ENCODE assay signal across 17 mouse cellular contexts in the genomic region with DNA sequence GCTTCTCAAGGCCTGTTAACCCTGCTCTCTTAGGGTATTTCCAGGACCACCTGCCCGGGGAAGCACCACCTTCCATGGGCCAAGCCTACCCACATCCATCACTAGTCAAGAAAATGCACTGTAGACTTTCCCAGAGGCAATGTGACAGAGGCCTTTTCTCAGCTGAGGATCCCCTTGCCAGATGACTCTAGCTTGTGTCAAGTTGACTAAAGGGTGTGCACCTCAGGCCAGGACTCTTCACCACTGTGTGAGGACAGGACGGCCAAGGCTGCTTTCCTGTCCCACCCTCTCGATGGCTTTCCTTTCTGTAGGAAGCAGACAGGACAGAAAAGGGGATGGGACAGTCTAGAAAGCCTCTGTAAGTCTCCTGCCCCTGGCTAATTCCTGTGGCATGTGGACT. TPM values are rescaled to one million over a fixed set of nuclear protein-coding genes. Genes with fewer than 3 reads are reported as not detected.
DNase-seq lines count a peak whose midpoint lies in the region; ATAC-seq and TF ChIP-seq lines count a peak whose summit lies in the region.
"Had no signal": no experiment of that assay in that cellular context is flagged by ENCODE, and none has a peak within 500 bp of the region (broad histone marks: within the 10 kb centered on the region; RNA-seq: fewer than 3 reads in every experiment).

No protein-coding gene starts in this region.

- peak overlapping the region; percentile 4 for H3K4me2 ChIP-seq in myocyte (ENCODE audit: low read depth)
- H3K4me2 ChIP-seq: embryonic facial prominence, embryonic 13.5 days; forebrain, embryonic 13.5 days; hindbrain, embryonic 13.5 days had no signal

- ATAC-seq in megakaryocyte, adult 5-6 weeks (ENCODE audit: poor library complexity, severe bottlenecking): no peak
- ATAC-seq: forebrain, embryonic 13.5 days; hindbrain, postnatal 0 days had no signal

- intact Hi-C loops in heart, postnatal 14 days (cut with DNase I): no loop called here

- H3K9me3 ChIP-seq in megakaryocyte, embryonic 14.5 days: no peaks in the 10 kb centered on the region
- H3K9me3 ChIP-seq: embryonic facial prominence, embryonic 13.5 days; forebrain, embryonic 13.5 days; G1E; heart, embryonic 13.5 days; hindbrain, embryonic 13.5 days had no signal

- H3K79me2 ChIP-seq in myocyte (ENCODE audit: control insufficient read depth, insufficient read depth): peaks cover 76% of the 10 kb centered on the region

- no peak overlapping the region for H3ac ChIP-seq in myocyte (ENCODE audit: control insufficient read depth, insufficient read length)

- peak; percentile 95 for DNase-seq in heart, adult 11 months
- DNase-seq in heart, postnatal 14 days: no peak
- peak; percentile 14 for DNase-seq in kidney, postnatal 10 days
- no peak for DNase-seq in kidney, adult 8-10 months
- no peak for DNase-seq in Muller cell, postnatal 12 days (ENCODE audit: inconsistent ontology term)
- DNase-seq: cerebellum, adult 8-10 months; forebrain, postnatal 0 days; gastrocnemius, postnatal 25 days had no signal

- H3K27me3 ChIP-seq in megakaryocyte, embryonic 14.5 days (replicated peaks): no peaks in the 10 kb centered on the region
- no peaks in the 10 kb centered on the region for H3K27me3 ChIP-seq in myocyte (ENCODE audit: control insufficient read depth, insufficient read depth, insufficient read length)

- H3K4me1 ChIP-seq in megakaryocyte, embryonic 14.5 days: peaks cover 87% of the 10 kb centered on the region

- H3K36me3 ChIP-seq in megakaryocyte, embryonic 14.5 days (replicated peaks; ENCODE audit: low read length): peaks cover 75% of the 10 kb centered on the region
- H3K36me3 ChIP-seq in myocyte (ENCODE audit: control insufficient read depth, insufficient read depth): no peaks in the 10 kb centered on the region
- H3K36me3 ChIP-seq: embryonic facial prominence, embryonic 13.5 days; heart, embryonic 13.5 days; hindbrain, embryonic 13.5 days had no signal

- peak overlapping the region; percentile 94 for H3K4me3 ChIP-seq in megakaryocyte, embryonic 14.5 days (replicated peaks)
- no peak overlapping the region for H3K4me3 ChIP-seq in myocyte
- H3K4me3 ChIP-seq: embryonic facial prominence, embryonic 13.5 days; forebrain, embryonic 13.5 days; heart, embryonic 13.5 days; hindbrain, embryonic 13.5 days had no signal

- no peak for TF ChIP-seq POLR2A in myocyte (IDR thresholded peaks at IDR 0.05; ENCODE audit: insufficient read length, low read depth)

TF ChIP-seq in myocyte, 11 proteins besides CTCF, POLR2A, EP300 and RAD21:
- TF ChIP-seq REST (IDR thresholded peaks at IDR 0.05; ENCODE audit: insufficient read depth, insufficient read length): no peak
- TF ChIP-seq SRF (IDR thresholded peaks at IDR 0.05; ENCODE audit: control insufficient read depth, insufficient read length, low read depth): no peak
- TF ChIP-seq TCF3 (IDR thresholded peaks at IDR 0.05; ENCODE audit: insufficient read length, low read depth): no peak
- TF ChIP-seq MYOG (IDR thresholded peaks at IDR 0.05; ENCODE audit: control insufficient read depth in 1 of 3, insufficient read depth in 1 of 3, insufficient read length in 2 of 3, low read depth in 2 of 3): no peak
- TF ChIP-seq USF1 (IDR thresholded peaks at IDR 0.05; ENCODE audit: low read depth): no peak
- TF ChIP-seq MAX (IDR thresholded peaks at IDR 0.05; ENCODE audit: low read depth): no peak
- TF ChIP-seq E2F4 (IDR thresholded peaks at IDR 0.05; ENCODE audit: insufficient read depth): no peak
- no peak for TF ChIP-seq CEBPB (IDR thresholded peaks at IDR 0.05; ENCODE audit: insufficient read depth, poor library complexity, severe bottlenecking)
- no peak for TF ChIP-seq TCF12 (IDR thresholded peaks at IDR 0.05; ENCODE audit: insufficient read depth, poor library complexity, severe bottlenecking)

RNA-seq across cellular contexts. Expression of gene Inf2, which starts 3.1 kb away (rescaled TPM):
- total RNA-seq in heart, postnatal 14 days (2021): 10 to 100 TPM; 19.8 to 21.5 TPM
- 569 and 1,129 TPM in 2 replicates for polyA plus RNA-seq in megakaryocyte, embryonic 14.5 days (2012; ENCODE audit: insufficient read depth, low replicate concordance)
- total RNA-seq in megakaryocyte, adult 5-6 weeks (2015): 28.0 and 34.3 TPM in 2 replicates
- 9.9 and 13.3 TPM in 2 replicates for total RNA-seq in megakaryocyte, adult 5-6 weeks (2017)
- 70.1 TPM for polyA plus RNA-seq in myocyte (2012; fragmentation: generic; extraction: Trizol)

RNA-seq across cellular contexts. Expression of gene Adssl1, which starts 28.1 kb away (rescaled TPM):
- total RNA-seq in heart, postnatal 14 days (2021): 100 to 1,000 TPM; 119 to 129 TPM
- polyA plus RNA-seq in megakaryocyte, embryonic 14.5 days (2012; ENCODE audit: insufficient read depth, low replicate concordance): 10.1 and 38.2 TPM in 2 replicates
- 73.5 and 82.1 TPM in 2 replicates for total RNA-seq in megakaryocyte, adult 5-6 weeks (2015)
- total RNA-seq in megakaryocyte, adult 5-6 weeks (2017): 72.3 and 74.9 TPM in 2 replicates
- polyA plus RNA-seq in myocyte (2012; fragmentation: generic; extraction: Trizol): 202 TPM
- total RNA-seq: G1E had no signal

RNA-seq across cellular contexts. Expression of gene Siva1, which starts 52.7 kb away (rescaled TPM):
- total RNA-seq in heart, postnatal 14 days (2021): 10 to 100 TPM; 25.4 to 30.9 TPM
- 33.7 and 63.6 TPM in 2 replicates for polyA plus RNA-seq in megakaryocyte, embryonic 14.5 days (2012; ENCODE audit: insufficient read depth, low replicate concordance)
- 116 and 130 TPM in 2 replicates for total RNA-seq in megakaryocyte, adult 5-6 weeks (2015)
- 122 and 162 TPM in 2 replicates for total RNA-seq in megakaryocyte, adult 5-6 weeks (2017)
- polyA plus RNA-seq in myocyte (2012; fragmentation: generic; extraction: Trizol): 85.6 TPM

Comparison
In these comparisons a context has a peak if more than half of its experiments do, and no peak if none do; other contexts are left out.
1. DNase-seq: peak in heart, adult 11 months (single experiment) and kidney, postnatal 10 days (single experiment); none in heart, postnatal 14 days (0 of 2), kidney, adult 8-10 months (0 of 2) and Muller cell, postnatal 12 days (single experiment).